Mouse (Mus musculus) v-Abl transformed pro-B cells (cell line): ENCODE results near the gene L3mbtl3.

Source experiments
- in situ Hi-C, 2 experiments: fragments of 400-800 bp; cut with MboI; formaldehyde crosslinking; loops; one replicate each; pipeline ENCODE4 v1.15.1; 2025; ENCODE audit not compliant: unreplicated experiment in 2 of 2

L3mbtl3 gene

GRCm38 (mm10) chr10:26259908-26260307 is 115.9 kb downstream of the L3mbtl3 start:
- in situ Hi-C loops = no loop called here

DNA sequence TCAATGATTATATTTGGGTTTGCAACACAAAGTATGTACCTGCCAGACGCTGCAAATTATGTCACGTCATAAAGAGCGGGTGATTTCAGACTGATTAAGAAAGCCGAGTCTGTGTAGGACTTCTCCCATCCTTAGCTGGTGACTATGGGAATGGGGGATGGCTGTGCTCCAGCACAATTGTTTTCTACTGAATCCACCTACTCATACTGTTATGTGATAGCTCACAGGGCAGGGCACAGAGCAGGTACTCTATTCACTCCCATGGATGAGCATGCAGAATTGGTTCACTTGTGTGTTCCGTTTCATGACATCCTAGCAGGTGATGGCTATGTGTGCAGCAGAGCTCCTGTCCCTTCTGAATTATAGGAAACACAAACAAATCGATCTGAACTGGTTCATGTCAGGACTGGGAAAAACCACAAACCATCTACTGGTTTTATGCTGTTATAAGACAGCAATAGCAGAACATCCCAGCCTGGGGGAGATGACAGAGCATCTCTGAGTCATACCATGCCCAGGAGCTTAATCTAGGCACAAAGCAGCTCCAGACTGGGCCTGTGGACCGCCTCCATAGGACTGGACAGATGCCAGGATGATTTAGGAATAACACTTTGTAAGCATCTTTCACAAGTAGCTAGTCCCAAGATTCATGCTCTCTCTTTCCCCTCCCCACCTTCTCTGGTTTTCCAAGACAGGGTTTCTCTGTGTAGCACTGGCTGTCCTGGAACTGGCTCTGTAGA is 126.2 kb downstream of the L3mbtl3 start:
- in situ Hi-C loops = no loop called here

DNA sequence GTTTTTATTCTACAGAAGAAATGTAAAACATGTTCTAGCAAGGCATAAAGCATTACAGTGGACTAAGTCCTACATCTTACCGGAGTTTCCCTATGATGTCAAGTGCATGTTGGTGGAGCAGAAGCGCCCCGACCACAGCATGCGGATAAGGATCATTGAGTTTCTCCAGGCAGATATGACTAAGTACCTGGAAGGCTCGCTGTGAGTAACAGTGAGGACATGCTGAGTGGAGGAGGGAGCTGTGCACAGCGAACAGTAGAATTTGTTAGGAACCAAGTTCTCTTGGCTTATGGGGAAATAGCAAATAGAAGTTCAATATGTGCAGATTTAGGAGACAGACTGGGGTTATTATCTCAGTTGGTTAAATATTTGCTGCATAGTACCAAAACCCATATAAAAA is 131.3 kb downstream of the L3mbtl3 start:
- in situ Hi-C loops = no loop called here

DNA sequence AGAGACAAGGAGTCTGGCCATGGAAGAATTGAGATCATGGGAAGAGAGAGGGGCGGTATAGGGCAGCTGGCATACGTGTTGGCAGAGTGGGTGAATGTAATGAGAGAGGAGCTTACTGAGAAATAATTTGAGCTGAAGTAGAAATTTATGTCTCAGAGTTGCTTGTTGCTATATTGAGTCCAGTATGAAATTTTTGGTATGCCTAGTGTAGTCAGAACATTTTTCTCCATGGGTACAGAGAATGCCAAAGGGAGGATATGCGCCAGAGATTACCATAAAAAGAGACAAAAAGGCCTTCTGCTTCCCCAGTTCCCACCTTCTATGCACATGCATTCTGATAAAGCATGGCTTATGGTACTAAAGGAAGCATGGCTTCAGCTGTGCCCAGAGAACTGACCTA is 132.6 kb downstream of the L3mbtl3 start:
- in situ Hi-C loops = no loop called here

- in situ Hi-C loops = no loop called here
Observed at GRCm38 (mm10) chr10:26239090-26239489, 136.7 kb downstream of the L3mbtl3 start.

DNA sequence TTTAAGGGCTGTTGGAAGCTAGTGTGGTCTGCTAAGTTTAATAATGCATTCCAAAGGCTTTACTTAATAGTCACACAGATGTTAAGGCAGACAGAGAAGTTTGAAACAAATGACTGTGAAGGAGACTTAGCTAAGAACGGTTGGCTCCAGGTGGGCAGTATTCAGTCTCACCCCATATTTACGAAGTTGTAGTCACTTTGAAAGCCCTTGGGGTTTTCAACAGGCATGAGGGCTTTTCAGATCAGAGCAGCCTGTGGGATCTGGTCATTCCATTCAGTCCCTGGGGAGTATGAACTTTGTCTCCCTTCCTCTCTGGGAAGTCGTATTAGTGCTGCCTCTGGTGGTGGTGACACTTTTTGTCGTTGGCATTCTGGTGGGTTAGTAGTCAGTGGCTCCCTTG is 137.2 kb downstream of the L3mbtl3 start:
- in situ Hi-C loops = no loop called here

DNA sequence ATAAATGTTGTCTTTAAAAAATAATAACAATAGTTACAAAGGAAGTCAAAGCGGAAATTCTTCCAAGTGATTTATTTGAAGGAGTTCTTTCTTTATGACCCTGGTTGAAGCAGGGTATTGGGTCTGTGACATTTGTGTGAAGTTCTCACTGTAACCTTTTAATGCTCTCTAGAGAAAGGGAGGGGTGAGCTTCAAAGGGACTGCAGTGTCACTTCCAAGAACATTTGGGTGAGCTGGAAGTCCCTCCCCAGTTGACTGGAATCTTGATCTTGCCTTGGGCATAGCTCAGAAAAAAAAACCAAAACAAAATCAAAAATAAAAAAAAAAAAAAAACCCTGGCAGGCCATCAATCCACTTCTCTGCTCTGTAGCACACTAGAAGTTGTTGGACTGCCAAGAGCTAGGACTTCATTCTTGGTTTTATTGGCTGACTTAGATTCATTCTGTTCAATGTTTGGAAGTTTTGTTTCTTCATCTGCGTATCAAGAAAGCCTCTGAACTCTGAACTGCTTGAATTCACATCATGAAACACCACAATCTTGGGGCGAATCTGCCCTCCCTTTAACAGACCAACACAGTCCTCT is 143.6 kb downstream of the L3mbtl3 start:
- in situ Hi-C loops = no loop called here

DNA sequence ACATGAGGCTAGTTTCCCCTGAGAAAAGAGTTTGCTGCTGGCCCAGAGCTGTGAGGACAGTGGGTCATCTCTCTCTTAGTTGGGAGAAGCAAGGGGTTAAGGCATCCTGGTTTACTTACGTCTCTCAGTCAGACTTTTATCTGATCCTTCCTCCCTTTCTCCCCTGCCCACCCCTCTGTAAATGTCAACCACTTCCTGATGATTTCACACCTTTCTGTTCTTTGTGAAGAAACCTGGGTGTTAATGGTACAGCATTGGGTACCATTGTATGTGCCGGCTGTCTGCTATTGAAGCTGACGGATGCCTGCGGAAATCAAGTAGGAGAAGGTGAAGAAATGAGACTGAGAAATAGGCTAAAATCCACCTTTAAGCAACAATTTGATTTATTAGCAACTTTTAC is 146.3 kb downstream of the L3mbtl3 start, which contains the start of gene Samd3:
Gene Samd3 (plus strand): TSS at position 220 of the 400 bp plus-strand sequence.
- in situ Hi-C loops = no loop called here

DNA sequence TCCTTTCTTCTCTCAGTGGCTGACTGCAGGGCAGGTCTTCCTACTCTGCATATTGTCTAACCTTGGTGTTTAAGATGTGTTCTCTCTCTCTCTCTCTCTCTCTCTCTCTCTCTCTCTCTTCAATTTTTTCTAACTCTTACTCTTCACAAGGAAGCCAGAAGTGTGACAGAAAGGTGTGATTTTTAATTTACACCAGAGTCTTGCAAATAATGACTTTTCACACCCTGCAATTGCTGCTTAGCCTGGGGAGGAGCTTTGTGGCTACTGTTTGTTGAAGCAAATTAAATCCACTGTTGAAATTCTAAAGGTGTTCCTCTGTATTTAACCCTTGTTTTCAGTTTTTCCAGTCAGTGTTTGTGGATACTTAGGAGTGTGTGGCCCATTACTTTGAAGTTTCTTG is 147.6 kb downstream of the L3mbtl3 start:
- in situ Hi-C loops = no loop called here

DNA sequence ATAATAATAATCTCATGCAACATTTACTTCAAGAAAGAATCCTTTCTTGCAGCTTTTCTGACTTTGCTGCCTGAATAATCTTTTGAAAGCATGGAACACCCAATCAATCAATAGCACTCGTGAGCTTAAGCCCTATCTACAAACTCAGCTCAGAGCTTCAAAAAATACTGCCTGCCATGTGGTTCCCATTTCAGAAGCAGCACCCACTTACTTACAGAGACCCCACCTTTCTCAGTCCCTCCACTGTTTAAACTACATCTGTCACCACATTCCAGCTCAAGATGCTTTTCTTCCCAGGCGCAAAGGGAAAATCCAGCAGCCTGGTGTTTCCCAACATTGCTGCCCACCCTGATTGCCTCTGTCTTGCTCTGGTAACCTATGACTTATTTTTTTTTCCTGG is 149.0 kb downstream of the L3mbtl3 start:
- in situ Hi-C loops = no loop called here

DNA sequence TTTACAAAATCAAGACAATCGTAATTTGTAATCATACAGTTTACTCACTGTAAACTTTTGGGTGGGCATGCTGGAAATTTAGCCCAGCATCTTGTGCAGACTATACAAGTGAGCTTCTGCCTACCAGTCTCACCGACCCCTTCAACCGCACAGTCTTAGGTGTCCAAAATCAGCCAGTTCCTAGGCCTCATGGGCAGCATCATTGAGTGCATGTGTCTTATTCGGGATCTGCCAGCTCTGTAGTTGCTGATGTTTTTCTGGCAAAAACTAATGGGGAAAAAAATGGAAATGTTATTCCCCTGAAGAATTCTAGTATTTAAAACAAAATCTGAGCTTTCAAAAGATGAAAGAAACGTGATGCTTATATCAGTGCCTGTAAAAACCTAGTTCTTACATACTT is 149.5 kb downstream of the L3mbtl3 start:
- in situ Hi-C loops = no loop called here
